Mouse (Mus musculus) common myeloid progenitor, adult 5-6 weeks (primary cell): Measurements from ENCODE around the gene Kcnk18. TPM values are rescaled to one million over a fixed set of nuclear protein-coding genes. Genes with fewer than 3 reads are reported as not detected.

Experiments
- ATAC-seq: replicated peaks from 2 replicates; pipeline ENCODE4 v1.8.0; 2016; ENCODE audit warnings: low read depth, mild to moderate bottlenecking, moderate TSS enrichment, inconsistent platforms; ENCODE audit not compliant: poor library complexity, severe bottlenecking
- total RNA-seq: library from RNA; stranded (forward); fragments of 200-1000, 187-1606 nt; gene quantifications from 2 replicates; pipeline ENCODE4 v1.2.3, GENCODE M21; 2017

The Kcnk18 gene
- not detected in 2 replicates for total RNA-seq

DNA sequence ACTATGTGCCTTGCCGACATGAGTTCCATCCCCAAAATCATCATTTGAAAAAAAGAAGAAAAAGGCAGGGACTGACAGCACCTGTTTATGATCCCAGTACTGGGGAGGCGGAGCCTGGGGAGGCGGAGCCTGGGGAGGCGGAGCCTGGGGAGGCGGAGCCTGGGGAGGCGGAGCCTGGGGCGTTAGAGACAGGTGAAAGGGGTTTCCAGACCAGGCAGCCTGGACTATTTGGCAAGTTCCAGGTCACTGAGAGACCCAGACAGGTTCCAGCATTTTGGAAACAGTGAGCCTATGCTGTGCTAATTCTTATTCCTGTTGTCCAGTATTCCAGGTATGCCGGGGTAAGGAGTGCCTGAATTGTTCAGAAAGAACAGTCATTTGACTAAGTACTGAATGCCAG lies at the start of gene Kcnk18:
Gene Kcnk18 (plus strand): TSS at position 224 of the 400 bp plus-strand sequence.
- ATAC-seq, result no peak

DNA sequence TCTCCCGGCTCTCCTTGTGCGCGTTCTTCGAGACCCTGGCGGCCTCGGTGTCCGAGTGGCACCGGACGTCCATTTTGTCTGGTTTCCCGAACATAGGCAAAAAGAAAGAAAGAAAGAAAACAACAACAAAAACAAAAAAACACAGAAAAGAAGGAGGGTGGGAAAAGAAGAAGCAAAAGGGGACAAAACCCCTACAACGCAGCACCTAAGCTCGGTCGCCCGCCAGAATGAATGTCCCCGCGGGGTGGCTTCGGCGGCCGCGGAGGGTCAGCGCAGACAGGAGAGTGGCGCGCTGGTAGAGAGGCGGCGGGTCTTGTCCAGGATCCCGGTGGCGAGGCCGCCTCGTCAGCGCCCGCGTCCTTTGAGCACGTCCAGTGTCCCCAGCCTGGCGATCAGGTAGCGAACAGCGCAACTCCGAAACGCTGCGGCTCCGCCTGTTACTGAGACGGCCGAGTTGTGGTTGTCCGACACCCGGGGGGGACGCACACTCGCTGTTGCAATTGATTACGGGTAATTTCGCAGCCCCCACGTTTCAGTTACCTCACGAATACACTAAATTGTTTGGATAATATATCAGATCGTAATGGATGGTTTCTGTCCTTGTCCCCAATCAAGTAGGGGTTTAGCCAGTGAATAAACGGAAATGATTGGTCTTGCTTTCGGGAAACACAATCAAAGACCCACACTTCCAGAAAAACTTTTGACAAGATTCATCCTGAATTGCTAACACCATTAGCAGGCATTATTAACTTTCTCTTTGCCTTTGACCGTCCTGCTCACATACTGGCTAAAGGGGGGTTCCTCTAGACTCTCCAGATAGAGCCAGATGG lies 48.9 kb upstream of the Kcnk18 start, which contains the start of gene Vax1:
Gene Vax1 (minus strand): TSS at position 121 of the 830 bp plus-strand sequence.
- no peak for ATAC-seq

DNA sequence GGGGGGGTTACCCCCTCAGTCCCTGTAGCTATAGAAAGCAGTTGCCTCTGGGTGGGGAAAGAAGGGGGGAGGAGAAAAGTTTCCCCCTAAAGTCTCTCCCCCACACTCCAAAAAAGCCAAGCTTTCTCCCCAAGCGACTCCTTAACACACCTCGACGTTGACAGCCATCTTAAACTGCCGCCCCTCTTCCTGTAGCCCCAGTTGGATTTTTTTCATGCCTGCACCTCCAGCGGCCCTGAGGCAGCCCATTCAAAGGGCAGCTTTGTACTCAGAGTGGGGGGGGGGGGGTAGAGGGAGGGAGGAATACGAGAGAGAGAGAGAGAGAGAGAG lies 48.3 kb upstream of the Kcnk18 start:
- ATAC-seq, result no peak

DNA sequence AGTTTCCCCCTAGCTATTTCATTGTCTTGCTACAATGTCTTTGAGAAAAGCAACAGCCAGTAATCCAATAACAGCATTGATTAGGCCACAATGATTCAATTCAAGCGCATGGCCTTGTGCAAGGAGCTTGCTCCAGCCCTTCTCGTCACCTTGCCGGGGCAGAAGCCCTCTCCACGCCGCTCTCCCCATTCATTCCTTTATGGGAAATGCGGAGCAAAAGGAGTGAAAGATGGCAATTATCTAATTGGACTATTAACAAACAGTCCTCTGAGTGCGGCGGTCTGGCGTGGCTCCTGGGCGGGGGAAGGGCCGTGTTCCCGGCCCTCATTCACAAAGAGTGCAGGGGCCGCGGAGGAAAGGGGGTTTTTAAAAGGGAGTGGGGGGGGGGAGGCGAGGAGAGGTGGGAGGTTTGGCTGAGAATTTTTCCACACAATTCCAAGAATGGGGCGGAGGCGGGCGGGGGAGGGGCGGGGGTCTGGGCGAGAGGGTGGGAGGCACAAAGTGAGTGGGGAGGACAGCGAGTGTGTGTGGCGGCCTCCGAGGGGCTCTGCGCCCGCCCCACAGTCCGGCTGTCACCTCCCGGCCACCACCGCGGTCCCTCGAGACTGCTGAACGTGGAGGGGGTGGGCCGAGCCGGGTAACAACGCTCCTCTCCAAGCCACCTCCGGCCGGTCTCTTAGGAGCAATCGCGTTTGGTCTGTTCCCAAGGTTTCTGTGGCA lies 47.7 kb upstream of the Kcnk18 start:
- ATAC-seq, result no peak

DNA sequence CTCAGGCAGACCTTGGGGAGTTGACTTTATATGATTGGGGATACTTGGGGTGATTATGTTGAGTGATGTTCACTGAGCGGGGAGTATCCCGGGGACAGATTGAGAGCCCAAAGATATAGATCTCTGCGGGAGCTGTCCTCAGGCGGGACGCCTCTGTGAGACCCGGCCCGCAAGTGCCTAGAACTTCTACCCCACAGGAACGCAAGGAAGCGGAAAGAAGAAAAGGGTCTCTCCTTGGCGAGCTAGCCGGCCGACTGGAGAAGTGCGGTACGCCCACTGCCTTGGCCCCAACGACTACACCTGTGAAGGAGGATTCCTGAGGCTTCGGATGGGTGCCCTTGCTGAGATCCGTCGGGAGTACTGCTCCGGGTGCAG lies 47.2 kb upstream of the Kcnk18 start:
- ATAC-seq, result no peak

DNA sequence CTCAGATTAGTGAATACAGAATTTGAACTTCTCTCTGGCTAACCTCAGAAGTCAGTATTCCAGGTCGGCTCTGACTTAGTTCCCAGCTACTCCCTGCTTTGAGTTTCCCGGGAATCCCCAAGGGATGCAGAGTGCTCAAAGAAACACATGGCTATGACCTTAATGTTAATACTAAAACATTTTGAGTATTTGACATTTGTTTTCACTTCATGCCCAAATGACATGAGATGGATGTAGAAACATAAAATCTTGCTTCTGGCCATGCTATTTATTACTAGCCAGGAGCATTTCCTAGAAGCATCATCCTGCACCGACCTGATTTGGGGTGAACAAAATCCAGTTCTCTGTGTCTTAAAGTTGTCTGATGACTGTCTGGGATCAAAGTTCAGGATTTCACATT lies 46.2 kb upstream of the Kcnk18 start:
- ATAC-seq, result no peak

DNA sequence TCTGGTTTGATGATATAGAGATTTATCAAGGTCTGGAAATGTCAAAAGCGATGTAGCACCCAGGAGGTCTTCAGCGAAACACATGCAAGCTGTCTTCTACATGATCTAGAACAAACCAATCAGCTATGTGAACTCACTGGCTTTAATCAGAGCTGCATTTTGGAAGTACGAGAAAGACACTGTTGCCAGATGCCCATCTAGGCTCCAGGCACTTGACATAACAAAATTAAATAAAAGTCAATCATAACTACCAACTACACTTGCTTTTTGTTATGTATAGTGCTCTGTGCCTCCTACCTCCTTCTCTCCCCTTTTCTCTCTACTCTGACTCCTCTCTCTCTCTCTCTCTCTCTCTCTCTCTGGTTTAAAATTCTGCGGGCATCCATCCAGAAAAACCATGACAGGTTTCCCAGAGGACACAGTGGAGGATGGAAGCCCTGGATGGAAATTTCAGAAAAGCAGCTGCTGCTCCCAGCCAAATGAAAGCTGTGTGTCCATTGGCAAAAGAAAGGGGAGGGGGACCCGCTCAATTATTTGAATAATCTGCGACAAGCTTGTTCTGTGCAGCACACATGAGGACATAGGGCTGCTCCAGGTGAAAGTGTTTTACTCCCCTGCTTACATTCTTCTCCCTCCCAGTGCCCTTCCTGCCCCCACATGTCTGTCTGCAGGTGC lies 45.5 kb upstream of the Kcnk18 start:
- ATAC-seq, result no peak

DNA sequence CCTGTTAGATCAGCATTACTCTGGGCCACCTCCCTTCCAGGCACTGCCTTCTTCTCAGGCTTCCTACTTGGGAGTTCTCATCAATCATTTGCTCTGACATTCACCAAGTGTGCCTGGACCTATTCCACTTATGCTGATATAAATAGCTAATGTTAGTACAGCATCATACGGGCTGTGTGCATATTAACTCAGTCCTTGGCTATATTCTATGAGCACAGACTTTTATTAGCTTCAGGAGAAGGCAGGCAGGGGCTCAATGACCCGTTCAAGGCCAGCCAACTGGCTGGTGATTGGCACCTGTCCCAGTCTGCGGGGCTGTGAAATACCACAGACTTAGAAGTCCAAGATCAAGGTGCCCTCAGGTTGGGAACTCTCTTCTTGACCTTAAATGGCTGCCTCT lies 35.0 kb upstream of the Kcnk18 start:
- no peak for ATAC-seq

DNA sequence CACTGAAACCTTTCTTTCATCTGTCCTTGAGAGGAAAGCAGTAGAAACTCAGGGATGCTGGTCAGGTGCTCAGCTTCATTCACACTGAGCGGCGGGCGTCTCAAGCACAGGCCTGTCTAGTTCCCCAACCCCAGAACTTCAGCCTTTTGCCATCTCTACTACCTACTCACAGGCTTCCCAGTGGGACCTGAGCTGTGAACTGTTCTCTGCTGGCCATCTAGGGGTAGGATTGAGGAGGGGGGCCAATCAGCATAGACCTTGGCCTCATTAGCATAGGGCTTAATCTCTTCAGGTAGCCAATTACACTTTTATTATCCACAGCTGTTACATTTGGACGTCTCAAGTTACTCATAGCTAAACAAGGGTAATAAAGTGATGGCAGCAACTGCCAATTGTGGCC lies 30.0 kb upstream of the Kcnk18 start:
- ATAC-seq, result no peak

DNA sequence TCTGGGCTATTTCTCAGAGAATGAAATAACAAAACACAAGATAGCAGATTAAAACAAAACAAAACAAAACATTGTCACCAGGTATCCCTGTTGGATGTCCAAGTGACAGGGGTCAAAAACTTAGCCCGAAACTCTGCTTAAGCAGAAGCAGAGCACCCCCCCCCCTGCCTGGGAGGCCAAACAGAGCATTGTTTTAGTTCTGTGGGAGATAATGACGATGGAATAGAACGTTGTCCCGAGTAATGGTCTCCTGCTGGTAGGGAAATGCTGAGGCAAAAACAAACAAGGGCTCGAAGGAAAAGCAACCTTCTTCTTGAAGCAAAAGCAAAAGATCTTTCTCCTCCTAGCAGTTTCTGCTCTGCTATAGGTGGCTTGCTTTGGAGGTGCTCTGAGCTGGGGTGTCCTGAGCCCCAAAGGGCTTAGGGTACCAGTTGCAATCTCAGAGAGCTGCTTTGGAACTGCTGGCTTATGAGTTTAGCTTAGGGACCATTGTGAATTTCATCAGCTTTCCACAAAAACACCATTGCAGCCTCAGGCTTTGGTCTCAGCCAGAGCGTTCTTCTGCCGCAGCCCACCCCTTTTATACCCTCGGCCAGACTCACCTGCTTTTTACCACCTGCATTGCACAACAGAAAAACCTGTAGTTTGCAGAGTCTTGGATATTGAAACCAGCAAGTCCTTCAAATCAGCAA lies 28.4 kb upstream of the Kcnk18 start:
- no peak for ATAC-seq

DNA sequence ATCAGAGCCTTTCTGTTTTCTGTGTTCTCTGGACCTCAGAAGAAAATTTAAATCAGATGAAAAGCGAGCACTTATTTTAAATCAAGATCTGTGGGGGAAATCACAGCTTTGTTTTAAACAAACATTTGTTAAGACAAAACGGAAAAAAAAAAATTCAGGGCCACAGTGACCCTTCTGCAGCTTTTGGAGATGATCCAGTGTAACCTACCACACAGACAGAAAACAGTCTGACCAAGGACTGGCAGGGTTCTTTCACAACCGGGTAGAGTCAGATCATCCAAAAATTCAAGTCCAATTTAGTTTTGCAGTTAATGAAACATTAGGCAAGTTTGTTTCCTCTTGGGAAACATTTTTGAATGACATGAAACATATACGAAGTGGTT lies 27.9 kb upstream of the Kcnk18 start:
- ATAC-seq, result no peak

DNA sequence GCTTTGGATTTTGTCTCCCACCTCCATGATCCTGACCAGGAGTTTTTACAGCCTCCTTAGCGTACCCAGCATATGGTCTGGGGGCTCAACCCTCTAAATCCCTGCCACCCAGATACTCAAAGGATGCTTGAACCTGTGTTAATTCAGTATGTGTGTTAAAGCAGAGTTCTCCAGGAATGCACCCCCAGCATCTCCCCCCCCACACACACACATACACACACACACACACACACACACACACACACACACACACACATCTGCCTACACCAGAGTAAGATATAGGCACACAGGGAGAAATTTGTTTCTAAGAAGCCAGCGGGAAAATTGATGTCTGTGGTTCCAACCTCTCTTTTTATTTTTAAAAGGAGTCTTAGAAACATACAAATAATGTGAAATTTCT lies 26.5 kb upstream of the Kcnk18 start:
- no peak for ATAC-seq

DNA sequence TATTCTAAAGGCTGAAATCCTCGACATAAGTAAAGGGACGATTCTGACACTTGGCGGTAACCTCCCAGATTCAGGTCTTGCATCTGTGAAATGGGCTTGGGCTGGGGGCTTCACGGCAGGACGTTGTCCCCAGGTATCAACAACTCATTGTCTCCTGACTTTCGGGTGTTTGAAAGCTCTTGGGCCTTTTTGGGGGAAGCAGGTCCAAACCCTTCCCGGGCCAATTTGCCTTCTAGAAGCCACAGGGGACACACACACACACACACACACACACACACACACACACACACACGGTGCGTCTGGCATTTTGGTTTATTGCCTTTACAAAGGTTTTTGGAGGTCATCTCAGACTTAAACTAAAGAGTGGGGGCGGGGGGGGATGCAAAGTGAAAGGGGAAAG lies 25.6 kb upstream of the Kcnk18 start:
- ATAC-seq, result no peak

DNA sequence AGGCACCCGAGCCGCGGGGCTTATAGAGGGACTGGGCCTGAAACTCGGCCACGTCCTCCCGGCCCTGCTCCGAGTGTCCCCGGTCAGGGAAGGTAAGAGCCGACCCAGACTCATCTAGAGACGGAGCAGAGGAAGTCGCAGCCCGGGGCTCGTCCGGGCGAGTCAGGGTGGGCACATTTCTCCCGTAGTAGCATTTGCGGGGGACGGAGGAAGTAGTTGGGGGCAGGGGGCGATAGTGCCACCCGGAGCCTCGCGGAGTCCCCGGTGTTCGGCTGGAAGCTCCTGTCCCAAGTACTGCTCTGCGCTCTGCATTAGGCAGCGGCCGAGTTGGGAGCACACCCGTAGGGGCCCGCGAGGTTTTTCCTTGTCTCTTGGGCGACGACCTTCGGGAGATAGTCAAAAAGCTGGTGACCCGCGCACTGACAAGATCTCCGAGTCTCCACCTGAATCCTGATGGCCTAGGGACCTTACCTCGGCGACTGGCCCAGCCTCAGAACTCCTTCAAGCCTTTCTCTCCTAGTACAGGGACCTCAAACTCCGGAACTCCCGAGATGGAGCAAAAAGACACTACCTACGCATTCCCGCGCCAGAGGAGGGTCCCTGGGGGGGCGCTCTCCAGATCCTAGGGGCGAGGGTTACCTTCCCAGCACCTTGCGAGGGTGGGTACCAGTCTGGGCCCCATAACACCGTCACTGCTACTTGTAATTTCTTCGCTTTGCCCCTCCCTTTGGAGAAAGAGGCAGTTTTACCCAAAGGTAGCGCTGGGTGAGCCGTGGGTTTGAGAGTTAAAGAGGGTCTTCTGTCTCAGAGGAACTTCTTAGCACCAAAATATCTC lies 24.8 kb upstream of the Kcnk18 start:
- ATAC-seq, result peak; percentile 21; the same call in 1 of the 2 replicates

DNA sequence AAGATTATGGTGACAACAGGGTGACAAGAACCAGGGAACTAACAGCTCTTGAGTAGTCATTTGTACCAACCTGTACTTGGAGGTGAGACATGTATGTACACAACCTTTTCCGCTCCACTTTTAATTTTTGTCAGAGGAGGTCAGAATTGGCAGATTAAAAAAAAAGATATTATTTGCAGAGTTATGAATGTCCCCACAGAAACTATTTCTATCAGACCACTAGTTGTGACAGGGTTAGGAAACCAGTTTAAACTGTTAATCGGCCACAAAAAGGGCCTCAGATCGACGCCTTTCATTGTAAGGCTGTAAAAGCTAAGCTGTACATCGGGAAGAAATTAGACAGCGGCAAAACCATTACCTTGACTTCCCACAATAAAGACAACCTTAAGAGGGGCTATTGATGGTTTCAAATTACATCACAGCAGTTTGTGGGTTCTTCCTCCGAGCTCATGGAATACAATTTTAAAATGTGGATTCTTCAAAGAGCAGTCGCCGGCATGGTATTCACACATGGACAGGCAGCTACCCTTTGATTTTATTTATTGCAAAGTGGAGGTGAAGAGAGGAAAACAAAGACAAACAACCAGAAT lies 23.7 kb upstream of the Kcnk18 start:
- ATAC-seq, result no peak

DNA sequence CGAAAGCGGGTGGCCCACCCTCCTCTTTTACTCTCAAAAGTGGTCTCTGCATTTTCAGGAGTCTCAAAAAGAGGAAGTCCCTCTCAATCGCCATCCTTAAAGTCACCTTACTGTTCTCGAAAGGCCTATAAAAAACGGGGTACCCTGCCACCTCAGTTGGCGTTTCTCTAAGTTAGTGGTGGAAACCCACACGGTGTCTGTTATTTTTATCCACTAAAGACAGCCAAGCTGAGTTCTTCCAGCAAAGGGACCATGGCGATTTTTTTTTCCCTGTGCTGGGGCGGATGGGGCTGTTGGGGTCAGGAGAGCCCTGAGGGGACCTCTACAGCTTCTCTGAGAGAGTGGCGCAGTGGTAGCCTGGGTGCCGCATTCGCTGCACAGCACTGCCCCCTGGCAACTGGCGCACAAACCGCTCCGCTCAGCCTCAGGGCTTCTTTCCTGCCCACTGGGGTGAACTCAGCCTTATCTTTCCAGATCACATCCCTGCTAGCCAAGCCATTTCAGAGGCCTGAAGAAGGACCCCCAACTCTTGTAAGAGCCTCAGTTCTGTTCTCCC lies 22.8 kb upstream of the Kcnk18 start:
- peak; percentile 81 for ATAC-seq

DNA sequence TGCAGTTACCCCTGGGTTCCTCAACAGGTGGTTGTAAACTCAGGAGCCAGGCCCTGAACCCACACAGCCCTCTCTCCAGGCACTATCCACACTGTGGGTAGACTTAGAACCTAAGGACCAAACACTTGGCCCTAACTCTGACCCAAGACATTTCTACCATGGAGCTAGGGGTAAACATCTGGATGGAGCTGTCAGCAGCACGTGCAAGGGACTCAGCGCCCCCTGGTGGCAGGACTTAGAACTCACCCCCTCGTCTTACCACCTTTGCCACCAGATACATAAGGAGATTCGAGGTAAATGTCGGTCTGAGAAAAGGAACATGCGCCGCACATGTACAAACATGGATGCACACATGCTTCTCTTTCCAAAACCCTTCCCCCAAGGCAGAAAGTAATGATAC lies 20.9 kb upstream of the Kcnk18 start:
- ATAC-seq, result peak; percentile 62; the same call in 1 of the 2 replicates

DNA sequence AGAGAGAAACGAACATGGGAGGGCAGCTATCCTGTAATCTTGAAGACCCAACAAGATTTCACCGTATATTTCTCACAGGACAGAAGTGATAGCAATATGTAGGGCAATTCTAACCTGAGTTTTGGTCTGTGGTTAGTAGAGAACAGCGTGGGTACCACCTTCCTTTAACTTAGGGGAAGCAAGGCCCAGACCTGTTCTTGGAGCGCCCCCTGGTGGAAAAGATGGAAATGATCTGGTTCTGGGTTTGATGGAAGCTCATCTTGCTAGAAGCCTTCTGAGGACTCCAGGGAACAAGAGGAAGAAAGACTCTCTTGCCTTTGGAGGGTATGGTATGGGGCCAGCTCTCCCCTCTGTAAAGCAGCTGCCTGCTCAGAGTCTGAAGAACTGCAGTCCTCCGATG lies 10.5 kb upstream of the Kcnk18 start:
- peak; percentile 78 for ATAC-seq

DNA sequence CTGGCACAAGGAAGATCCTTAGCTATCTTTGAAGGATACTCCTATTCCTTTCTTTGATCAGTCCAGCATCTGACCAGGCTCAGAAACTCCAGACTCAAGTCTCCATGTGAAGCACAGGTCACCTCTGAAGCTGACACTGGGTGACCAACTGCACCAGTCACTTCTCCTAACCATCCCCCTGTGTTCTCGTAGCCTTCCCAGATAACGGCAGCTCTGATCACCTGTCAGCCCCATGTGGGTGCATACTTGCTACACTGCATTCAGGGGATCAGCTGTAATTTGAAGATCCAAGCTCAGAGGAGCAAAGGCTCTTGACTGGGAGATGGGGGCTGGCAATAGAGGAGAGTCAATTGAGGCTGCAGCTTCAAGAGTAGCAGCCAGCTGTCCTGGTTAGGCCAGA lies 10.0 kb upstream of the Kcnk18 start:
- ATAC-seq, result no peak
